Mouse (Mus musculus) megakaryocyte progenitor cell, adult 5-6 weeks (primary cell): ENCODE measurements around the gene Nsd1. TPM values are rescaled to one million over a fixed set of nuclear protein-coding genes. Genes with fewer than 3 reads are reported as not detected.
A peak's percentile ranks its signal among the peaks of the same experiment; 100 is the strongest.

ENCODE experiments used
- ATAC-seq: replicated peaks from 2 replicates; pipeline ENCODE4 v1.8.0; 2016; ENCODE audit warnings: mild to moderate bottlenecking, moderate TSS enrichment, inconsistent platforms; ENCODE audit not compliant: poor library complexity
- total RNA-seq, 2 experiments: library from RNA; stranded (forward) in 1 of 2; stranded (reverse) in 1 of 2; fragments of 157-497, 149-512 nt in 1 of 2; fragments of 200-1000 nt in 1 of 2; gene quantifications; 2 replicates each; pipeline versions ENCODE4 v1.2.3 to v1.2.4; 2015 to 2017

The Nsd1 gene
- total RNA-seq, 2 experiments from 2014 or later: 74.5 to 94.9 TPM

- ATAC-seq: no peak
These were observed 118.6 kb downstream of the Nsd1 start for GRCm38 (mm10) chr13:55328171-55328570.

GRCm38 (mm10) chr13:55328641-55329040, 119.1 kb downstream of the Nsd1 start:
- ATAC-seq: no peak

- ATAC-seq: peak; percentile 7; the same call in 1 of the 2 replicates
These were observed 119.6 kb downstream of the Nsd1 start for GRCm38 (mm10) chr13:55329109-55329682.

GRCm38 (mm10) chr13:55329683-55330566, 120.3 kb downstream of the Nsd1 start, which contains the start of gene Mxd3:
Gene Mxd3, minus strand, starts transcription at chr13:55329823.
- ATAC-seq: peak; percentile 58

GRCm38 (mm10) chr13:55330567-55331400, 121.2 kb downstream of the Nsd1 start:
- no peak for ATAC-seq

- no peak for ATAC-seq
These were observed 122.7 kb downstream of the Nsd1 start for GRCm38 (mm10) chr13:55332331-55332730.

- ATAC-seq: no peak
These were observed 126.1 kb downstream of the Nsd1 start for GRCm38 (mm10) chr13:55335701-55336100.

GRCm38 (mm10) chr13:55337341-55337975, 127.9 kb downstream of the Nsd1 start:
- ATAC-seq: no peak

- ATAC-seq: no peak
These were observed 128.8 kb downstream of the Nsd1 start for GRCm38 (mm10) chr13:55338131-55339054.

GRCm38 (mm10) chr13:55339259-55339658, 129.7 kb downstream of the Nsd1 start:
- peak; percentile 46 for ATAC-seq

GRCm38 (mm10) chr13:55342469-55342868, 132.9 kb downstream of the Nsd1 start:
- ATAC-seq: no peak

GRCm38 (mm10) chr13:55344286-55344685, 134.7 kb downstream of the Nsd1 start:
- ATAC-seq: no peak

GRCm38 (mm10) chr13:55346745-55347144, 137.2 kb downstream of the Nsd1 start:
- no peak for ATAC-seq

- ATAC-seq: no peak
These were observed 151.6 kb downstream of the Nsd1 start for GRCm38 (mm10) chr13:55361145-55361544.

GRCm38 (mm10) chr13:55361974-55362452, 152.4 kb downstream of the Nsd1 start:
- ATAC-seq: peak; percentile 14

GRCm38 (mm10) chr13:55362453-55363060, 153.0 kb downstream of the Nsd1 start, which contains the start of gene Lman2:
Gene Lman2, minus strand, starts transcription at chr13:55362783.
- peak; percentile 97 for ATAC-seq
